Mouse (Mus musculus) induced T-regulatory cell, adult 2 months (primary cell): ENCODE measurements around the gene Nrd1.

Experiments used
- DNase-seq: peaks from one replicate; pipeline ENCODE4 v3.0.0-alpha.2; 2012; ENCODE audit warnings: low read depth

Gene Nrd1

DNA sequence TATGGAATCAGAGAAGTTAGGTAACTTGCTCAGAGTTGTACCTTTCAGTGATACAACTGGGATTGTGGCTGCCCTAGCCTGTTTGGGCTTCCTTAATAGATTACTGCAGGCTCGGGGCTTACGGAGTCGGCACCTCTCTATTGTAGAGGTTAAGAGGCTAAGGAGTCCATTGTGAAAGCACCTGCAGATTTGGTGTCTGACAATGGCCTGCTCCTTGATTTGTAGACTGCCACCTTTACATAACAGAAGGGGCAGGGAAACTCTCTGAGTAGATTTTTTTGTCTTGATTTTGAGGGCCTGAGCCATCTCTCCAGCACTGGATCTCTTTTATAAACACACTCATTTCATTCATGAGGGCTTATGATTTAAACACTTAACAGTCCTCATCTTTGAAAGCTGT is 26.1 kb downstream of the Nrd1 start:
- no peak for DNase-seq

DNA sequence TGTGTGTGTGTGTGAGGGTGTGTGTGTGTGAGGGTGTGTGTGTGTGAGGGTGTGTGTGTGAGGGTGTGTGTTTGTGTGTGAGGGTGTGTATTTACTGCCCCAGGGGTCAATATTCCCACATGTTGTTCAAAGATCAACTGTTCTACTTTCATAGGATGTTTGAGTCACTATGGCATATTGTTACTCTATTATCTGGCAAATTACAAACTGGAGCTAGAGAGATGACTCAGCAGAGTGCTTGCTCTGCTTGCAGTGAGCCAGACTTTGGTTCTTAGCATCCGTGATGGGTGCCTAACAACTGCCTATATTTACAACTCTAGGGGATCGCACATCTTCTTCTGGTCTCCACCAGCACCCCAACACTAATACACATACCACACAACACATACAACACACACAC is 29.4 kb downstream of the Nrd1 start:
- DNase-seq: no peak

DNA sequence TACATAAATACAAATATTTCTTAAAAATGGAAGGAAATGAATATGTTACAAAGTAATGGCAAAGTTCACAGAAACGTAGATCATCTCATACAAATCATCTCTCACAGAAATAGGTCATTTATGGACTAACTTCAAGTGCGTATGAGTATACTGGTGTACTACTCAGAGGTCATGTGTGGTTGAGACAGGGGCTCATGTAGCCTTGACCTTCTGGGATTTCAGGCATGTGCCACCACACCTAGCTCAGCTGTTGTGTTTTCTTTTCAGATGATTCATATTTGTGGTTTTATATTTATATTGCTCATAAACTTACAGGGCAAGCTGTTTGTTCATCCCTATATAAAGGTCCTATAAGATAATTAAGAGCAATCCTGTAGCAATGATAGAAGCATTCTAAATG is 29.8 kb downstream of the Nrd1 start:
- no peak for DNase-seq

DNA sequence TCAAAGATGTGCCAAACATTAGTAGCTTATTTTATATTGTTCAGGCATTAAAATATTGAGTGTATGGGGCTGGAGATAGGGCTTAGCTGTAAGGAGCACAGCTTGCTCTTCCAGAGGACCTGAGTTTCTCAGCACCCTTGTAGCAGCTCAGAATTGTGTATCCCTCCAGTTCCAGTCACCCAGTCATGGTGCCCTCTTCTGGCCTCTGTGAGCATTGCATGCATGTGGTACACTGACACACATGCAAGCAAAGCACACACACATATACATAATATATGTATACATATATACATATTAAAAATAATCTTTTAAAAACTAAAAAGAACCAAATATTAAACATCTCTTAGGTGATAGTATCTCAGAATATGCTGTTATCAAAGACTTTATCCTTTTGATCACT is 35.9 kb downstream of the Nrd1 start:
- peak; percentile 75 for DNase-seq

DNA sequence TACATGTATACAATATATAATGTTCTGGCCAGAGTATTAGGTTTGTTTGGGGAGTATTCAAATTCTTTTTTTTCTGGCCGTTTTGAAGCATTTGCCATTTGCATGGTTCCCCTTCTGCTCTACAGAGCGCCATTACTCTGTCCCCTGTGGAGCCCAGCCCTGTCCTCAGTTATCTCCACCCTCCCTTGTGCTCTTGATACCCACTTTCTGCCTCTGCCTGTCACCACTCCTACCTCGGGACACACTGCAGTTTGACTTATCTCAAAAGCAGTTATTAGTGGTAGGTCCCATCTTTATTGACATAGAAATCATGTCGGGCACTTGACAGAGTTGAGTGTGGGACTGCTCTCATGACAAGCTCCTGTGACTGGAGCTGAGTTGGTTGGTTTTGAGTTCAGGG is 42.3 kb downstream of the Nrd1 start:
- no peak for DNase-seq

DNA sequence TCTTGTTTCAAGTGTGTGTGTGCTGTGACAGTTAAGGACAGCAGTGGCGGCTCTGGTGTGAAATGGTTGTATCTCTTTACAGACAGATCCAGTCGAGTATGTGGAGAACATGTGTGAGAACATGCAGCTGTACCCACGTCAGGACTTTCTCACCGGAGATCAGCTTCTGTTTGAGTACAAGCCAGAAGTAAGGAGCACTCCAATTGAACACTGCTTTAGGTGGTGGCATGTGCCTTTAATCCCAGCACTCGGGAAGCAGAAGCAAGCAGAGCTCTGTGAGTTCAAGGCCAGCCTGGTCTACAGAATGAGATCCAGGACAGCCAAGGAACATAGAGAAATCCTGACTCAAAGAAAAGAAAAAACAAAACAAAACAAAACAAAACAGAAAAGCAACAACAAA is 42.8 kb downstream of the Nrd1 start:
- DNase-seq: no peak

DNA sequence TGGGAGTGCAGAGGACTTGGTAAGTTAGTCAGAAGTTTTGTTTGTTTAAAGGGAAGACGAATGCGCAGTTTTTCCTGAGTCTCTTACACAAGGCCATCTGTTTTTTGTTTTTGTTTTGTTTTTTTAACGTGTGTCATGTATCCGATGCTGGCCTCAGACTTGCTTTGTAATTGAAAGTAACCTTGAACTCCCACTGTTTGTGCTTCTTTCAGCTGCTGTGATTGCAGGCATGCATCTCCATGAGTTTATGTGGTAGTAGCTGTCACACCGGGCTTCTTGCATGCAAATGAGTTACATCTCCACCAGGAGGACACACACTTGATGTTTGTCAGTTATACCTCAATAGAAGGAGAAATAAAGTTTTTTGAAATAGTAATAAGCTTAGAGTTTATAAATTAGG is 43.3 kb downstream of the Nrd1 start:
- DNase-seq: no peak

DNA sequence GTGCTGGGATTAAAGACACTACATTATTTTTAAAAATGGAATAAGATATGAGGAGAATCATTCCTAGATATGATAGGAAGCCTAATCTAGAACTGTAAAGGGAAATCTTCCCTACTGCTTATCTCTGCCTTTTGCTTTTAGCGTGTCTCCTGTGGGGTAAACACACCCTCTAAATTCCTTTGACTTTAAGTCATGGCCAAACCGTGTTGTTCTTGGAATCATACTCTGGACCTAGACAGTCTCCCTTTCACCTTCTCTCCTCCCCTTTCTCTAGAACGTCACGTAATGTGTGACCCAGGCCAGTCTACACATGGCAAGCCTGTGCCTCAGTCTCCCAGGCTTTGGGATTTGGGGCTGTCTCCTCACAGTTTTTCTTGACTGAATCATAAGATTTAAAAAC is 47.8 kb downstream of the Nrd1 start:
- DNase-seq: no peak

DNA sequence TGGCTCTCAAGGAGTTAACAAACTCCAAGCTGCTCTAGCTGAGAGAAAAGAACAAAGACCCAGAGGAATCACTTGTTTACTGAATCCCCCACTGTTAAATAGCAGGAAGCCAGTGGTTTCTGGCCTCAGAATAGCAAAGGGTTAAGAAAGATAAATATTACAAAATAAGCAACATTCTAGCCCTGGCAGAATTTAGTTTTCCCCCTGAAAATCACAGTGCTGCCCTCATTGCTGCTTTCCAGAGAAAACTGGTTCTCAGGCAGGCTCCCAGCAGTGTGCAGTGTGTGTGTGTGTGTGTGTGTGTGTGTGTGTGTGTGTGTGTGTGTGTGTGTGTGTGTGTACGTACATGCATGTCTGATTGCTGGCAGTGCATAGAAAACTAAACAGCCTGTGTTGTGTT is 51.8 kb downstream of the Nrd1 start:
- DNase-seq: no peak

DNA sequence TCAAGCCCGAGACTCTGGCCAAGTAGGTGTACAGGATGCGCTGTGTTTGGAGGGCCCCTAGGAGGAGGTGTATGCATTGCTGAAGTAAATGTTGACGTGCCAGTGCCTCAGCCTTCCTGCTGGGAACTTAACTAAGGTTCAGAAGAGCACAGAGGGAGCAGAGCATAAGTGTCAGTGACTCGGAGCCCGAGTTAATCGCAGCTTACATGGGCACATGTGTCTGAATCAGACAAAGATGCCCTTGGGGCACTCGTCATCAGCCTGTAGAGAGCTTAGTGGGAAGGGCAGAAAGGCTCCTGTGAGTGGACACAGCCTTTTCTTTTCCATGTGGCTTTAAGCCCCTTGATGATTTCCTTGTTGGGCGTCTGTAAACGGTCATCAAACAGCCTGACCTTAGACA is 53.5 kb downstream of the Nrd1 start:
- DNase-seq: no peak

DNA sequence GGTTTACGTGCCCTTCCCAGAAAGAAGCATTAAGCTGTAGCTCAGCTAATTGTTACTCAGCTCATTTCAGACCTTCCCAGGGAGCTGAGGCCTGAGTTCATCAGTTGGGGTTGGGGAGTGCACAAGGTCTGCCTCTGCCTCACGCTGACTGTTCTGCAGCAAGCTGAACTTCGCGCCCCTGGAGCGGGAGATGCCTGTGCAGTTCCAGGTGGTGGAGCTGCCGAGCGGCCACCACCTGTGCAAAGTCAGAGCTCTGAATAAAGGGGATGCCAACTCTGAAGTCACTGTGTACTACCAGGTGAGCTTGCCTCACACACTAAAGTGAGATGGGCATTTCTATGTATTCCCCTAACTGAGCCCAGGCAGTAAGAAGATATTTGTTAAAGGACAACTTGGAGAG is 55.9 kb downstream of the Nrd1 start:
- no peak for DNase-seq

DNA sequence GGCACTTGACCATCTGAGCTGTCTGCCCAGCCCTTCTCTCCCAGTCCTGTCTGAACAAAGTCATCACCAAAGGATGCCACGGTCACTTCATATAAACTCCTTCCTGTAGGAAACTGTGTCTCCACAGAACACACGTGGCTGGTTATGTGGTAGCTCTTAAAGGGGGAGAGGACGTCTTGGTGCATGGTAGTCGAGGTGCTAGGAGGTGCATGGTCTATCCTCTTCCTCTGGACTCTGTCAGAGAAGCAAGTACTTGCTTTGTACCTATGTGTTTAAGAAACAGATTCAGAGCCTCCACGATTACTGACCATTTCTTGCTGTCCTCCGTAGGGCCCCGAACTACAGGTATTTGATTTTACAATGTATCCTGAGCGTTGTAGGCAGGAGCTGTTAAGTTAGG is 57.2 kb downstream of the Nrd1 start:
- no peak for DNase-seq

DNA sequence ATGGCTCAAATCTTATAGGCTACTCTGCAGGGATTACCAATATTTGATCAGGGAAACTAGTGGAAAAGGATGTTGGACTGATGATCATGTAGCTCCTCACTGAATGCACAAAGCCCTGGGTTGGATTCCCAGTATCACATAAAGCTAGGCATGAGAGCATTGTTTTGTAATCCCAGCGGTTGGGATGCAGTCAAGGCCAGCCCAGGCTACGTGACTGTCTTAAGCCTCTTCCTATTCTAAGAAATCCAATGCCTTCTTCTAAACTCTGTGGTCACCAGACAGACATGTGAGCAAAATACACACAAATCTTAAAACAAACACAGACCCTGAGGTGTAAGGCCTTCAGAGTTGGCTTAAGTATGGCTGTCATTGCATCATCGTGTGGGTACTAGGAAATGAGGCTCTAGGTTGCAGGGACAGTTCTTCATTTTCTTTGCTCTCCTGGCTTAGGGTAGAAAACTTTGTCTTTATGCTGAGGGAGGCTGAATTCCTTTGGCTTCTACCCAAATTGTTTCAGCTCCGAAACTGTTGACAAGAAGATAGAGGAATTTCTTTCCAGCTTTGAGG is 58.9 kb downstream of the Nrd1 start:
- no peak for DNase-seq

DNA sequence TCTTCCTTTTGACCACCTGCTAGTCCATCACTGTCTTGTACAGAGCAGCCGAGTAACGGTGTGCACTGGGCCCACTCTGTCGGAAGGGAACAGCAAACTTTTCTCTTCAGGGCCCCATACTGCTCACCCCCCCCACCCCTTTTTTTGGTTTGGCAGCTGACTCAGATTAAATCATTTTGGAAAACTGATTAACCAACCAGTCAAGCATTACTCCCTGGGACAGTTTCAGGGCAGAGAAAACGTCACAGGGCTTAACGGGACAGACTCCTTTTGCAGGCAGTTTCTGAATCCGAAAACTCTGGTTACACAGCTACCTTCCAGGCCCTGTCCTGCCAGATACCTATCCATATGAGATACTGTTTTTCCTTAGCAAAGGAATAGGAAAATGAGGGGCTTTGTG is 64.5 kb downstream of the Nrd1 start:
- no peak for DNase-seq

DNA sequence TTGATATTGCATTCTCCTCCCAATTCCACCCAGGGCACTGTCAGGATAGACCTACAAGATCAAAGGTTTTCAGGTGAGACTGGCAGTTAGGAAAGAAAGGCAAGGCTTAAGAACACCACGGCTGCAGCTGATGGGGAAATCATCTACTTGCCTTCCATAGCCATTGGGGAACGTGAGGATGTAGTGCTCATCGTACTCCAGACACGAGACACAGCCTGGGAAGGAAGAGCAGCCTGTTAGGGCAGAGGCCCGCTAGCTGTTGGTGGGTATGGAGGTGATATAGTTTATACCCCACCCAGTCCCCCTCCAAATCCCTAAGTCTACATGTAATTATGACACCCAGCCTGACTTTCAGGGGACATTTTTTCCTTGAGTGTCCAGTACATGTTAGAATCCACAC is 65.3 kb downstream of the Nrd1 start:
- DNase-seq: no peak

DNA sequence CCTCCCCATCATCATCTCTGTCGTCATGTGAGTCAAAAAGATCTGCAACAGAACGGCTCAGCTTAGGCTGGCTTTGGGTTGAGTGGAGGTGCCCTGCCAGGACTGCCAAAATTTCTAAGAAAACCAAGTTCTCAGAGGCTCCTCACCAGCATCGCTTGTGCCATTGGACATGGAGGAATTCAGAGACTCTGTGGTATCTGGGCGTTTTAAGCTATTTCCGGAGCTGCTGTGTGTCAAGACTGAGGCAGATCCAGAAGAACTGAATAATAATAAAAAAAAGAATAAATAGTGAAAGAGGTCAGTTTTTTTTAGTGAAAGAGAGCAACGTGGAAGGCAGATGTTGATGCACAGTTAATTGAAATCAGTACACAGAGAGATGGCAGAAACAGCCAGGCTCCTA is 72.4 kb downstream of the Nrd1 start:
- no peak for DNase-seq

DNA sequence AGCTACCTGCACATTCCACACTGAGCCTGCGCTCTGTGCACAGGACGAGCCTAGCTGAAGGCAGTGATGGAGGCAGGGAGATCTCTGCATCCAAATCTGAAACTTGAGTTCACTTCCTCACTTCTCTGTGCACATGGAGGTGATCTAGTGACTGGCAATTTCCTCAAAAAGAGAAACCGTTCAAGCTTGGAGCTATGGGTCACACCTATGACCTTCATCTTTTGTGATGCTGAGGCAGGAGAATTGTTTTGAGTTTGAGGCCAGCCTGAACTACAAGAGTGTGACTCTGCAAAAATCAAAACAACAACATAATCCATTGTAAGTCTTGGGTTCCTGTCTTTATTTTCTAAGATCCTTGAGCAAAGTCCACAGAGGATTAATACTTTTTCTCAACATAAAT is 72.8 kb downstream of the Nrd1 start:
- no peak for DNase-seq

DNA sequence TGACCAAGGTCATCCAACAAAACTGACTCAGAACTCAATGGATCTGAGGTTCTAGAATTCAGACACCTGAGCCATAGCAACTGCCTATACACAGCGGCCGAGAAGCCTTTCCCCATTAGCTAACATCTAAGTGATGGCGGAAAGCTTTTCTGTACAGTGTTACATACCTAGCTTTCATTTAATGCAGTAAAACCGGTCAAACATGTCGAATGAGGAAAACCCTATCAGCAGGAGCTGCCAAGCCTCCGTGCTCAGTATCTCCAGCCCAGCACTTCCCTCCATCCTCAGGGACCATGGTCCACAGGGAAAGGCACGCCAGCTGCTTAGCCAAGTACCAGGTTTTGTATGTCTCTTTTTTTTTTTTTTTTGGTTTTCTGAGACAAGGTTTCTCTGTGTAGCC is 78.5 kb downstream of the Nrd1 start:
- DNase-seq: no peak

DNA sequence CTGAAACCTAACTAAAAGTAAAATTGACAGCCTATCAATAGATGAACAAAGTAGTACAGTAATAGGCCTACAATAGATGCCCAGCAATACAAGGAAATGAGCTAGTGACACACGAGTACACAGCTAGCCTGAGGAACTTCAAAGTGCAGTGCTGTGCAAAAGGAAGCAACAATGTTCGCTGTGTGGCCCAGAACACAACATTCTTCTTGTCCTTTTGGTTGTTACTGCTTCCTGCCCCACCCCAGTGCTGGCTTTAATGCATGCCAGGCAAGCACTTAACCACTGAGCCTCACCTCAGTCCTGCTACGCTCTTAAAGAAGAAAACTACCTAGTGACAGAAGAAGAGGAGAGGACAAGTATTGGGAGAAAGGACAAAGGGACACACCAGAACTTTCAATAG is 79.2 kb downstream of the Nrd1 start:
- peak; percentile 24 for DNase-seq

DNA sequence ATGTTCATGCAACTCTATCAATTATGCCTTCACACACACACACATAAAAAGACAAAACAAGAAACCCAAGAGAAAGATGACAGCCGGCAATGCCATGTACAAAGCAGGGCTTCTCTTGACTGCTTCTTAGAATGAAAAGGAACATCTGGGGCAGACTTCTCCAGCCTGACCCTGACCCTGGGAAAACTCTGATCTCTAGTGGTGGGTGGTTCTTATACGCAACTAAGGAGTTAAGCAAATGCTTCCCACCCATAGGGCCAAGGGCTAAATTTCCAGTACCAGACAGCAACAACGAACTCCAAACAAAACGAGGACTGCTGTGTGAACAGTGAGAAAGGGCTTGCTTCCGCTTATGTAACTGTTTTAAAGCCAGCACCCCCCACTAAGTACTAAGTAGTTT is 79.7 kb downstream of the Nrd1 start:
- no peak for DNase-seq

DNA sequence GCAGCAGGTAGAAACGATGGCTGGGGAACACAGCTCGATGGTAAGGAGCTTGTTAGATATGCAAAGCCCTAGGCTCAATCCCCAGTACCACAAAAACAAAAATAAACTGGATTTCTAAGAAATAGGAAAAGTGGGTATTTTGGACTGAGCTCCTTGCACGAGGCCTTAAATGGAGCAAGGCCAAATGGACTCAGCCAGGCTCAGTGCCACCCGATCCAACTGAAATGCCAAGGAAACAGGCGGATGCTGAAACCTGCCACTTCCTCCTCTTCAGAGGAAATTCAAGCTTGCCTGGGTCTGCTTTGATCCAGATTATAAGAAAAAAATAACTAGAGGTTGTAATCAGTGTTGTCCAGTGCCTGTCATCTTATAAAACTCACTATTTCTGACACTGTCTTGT is 88.7 kb downstream of the Nrd1 start:
- DNase-seq: no peak

DNA sequence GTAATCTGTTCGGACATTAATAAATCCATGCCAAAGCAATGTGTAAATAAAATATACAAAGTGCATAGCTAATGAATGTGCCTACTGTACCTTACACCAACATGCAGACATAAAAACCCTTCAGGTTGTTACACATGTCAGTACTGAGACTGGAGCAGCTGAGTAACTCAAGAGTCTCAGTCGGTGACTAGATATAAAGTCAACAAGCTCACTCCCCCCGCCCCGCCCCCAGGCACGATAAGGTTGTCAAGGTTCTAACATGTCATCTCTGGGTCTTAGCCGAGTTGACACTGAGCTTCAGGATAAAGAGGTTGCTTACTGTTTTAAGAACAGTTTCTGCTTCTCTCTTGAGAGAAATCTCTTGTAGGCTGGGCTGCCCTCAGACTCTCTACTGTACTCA is 89.5 kb downstream of the Nrd1 start:
- no peak for DNase-seq

DNA sequence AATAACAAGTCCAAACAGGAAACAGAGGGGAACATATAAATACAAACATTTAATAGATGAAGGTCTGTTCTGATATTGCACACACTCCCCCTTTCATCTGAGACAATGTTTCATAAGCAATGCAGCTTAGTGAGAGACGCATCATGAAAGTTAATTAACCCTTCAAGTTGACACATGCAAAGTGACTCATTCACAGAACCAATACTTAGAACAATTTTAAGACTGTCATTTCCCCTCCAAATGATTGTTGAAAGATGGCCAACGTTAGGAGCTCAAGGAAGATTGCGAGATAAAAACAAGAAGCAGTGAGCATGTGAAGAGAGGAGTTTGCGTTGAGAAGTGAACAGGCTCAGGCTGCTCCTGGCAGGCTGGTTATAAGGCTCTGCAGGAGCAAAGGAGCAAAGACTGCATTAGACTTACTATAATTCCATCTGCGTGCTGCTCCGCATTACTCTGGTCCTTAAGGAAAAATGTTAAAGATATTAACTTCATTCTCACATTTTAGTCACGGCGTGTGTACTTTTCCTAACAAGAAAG is 90.9 kb downstream of the Nrd1 start:
- no peak for DNase-seq

DNA sequence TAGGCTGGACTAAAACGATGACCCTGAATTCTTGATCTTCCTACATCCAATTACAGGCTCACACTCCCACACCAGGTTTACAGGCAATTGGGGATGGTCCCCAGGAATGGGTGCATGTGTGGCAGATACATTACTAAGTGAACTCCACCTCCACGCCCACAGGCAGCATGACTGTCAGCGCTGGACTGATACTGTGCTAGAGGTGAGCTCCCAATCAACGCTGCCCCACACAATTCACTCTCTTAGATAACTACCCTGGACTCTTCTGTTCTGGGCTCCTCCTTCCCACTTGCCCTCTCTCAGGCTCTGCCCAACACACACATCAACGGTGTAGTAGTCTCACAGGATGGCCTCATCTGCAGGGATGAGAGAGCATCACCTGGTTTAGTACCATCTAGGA is 91.9 kb downstream of the Nrd1 start:
- no peak for DNase-seq

DNA sequence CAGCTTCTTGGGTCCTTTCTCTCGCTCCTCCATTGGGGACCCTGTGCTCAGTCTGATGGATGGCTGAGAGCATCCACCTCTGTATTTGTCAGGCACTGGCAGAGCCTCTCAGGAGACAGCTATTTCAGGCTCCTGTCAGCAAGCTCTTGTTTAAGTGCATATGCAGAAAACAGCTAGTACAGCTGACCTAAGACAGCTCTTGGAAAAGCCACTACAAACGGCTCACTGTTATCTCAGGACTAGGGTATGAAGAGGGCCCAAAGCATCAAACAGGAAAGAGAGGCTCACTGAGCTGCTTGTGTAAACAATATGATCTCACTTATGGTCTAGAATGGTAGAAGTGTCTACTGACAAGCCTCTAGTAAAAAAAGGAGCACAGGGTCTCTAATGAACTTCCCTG is 93.8 kb downstream of the Nrd1 start:
- no peak for DNase-seq
